Mouse (Mus musculus) sigmoid colon, adult 10 weeks (tissue): ENCODE results near the gene Kctd20. TPM values are rescaled to one million over a fixed set of nuclear protein-coding genes. Genes with fewer than 3 reads are reported as not detected.

Experiments
- polyA plus RNA-seq: library from polyadenylated mRNA; stranded (reverse); fragments of 350-450 nt; fragmentation: Illumina TruSeq; extraction: RNeasy Lipid Tissue Mini Kit (QIAGEN cat#74804); gene quantifications from one replicate; pipeline ENCODE4 v1.2.3, GENCODE M21; 2014; ENCODE audit warnings: low read depth, low replicate concordance

The Kctd20 gene
- polyA plus RNA-seq: 40.3 TPM

DNA sequence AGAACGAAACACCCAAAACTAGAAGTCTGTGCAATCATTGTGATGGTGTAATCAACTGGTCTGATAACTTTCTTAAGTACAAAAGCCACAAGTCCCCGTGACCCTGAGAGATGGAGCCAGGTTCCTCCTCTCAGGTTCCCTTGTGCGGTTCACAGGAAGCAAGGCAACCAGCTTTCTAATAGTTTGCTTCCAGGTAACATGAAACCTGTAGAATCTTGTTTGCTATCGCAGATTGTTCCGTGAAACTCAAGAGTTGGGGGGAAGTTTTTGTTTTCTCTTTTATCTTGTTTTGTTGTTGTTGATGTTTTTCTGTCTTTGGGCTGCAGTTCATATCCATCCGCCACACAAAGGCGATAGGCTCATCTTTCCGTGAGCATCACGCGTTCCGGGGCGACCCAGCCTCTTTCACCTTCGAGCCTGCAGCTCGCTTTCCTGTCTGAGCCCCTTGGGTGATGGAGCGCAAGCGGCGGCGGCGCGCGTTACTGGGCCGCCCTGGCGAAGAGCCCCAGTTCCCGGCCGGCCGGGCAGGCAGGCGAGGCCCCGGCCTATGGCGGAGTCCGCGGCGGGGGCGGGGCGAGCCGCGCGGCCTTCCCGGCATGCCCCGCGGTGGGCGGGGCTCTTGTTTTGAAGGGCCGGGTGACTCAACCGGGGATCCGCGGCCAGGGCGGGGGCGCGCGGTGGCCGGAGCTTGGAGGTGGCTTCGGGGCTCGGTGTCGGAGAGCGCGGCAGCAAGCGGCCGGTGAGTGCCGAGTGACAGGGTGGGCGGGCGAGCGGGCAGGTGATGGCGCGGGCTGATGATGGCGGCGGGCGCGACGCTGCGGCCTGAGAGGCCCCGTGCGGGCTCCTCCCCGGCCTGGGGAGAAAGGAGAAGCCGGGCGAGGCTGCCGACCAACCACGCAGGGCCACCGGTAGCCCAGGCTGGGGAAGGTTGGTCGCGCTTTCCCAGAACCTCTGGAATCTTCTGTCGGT lies at the start of gene Kctd20:
TSS of gene Kctd20 (plus strand) at position 120 of the 969 bp plus-strand sequence.

DNA sequence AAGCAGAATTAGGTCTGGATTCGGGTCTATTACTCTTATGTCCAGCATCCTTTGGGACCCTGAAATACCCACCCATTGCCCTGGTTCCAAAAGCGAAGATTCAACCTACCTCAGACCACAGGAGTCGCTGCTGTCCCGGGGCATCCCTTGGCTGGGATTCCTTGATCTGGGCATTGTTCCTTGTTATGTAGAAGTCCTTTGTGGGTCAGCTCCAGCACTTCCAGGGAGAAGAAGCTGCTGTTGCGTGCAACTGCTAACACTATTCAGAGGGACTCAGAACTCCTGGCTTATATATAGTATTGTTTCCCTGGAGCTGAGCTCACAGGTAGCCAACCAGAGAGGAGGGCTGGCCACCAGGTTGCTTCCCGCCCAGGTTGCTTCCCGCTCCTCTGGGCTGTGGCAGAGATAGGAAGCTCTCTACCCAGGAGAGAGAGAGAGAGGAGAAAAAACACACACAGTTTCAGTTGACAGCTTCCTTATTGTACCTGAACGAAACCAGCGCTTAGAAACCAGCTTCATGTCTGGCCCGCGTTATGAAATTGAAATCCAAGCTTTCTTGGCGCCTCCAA lies 36.6 kb upstream of the Kctd20 start, which contains the start of gene 4930539E08Rik:
TSS of gene 4930539E08Rik (minus strand) at position 265 of the 569 bp plus-strand sequence.

DNA sequence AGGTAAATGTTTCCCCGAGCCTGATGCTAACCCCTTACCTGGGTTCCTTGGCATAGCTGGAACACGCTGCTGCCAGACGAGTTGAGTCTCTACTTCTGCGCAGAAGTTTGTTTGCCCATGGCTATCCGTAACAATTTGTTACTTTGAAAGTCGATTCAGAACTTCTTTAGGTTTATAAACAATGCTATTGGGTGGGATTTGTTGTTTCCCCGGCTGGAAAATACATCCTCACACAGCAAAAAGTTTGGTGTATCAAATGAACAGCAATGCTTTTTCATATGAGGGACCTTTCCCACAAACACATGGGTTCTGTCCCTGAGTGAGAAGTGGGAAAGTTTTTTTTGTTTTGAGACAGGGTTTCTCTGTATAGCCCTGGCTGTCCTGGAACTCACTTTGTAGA lies 8.0 kb upstream of the Kctd20 start, which contains the start of gene Pxt1:
TSS of gene Pxt1 (minus strand) at position 101 of the 400 bp plus-strand sequence.

DNA sequence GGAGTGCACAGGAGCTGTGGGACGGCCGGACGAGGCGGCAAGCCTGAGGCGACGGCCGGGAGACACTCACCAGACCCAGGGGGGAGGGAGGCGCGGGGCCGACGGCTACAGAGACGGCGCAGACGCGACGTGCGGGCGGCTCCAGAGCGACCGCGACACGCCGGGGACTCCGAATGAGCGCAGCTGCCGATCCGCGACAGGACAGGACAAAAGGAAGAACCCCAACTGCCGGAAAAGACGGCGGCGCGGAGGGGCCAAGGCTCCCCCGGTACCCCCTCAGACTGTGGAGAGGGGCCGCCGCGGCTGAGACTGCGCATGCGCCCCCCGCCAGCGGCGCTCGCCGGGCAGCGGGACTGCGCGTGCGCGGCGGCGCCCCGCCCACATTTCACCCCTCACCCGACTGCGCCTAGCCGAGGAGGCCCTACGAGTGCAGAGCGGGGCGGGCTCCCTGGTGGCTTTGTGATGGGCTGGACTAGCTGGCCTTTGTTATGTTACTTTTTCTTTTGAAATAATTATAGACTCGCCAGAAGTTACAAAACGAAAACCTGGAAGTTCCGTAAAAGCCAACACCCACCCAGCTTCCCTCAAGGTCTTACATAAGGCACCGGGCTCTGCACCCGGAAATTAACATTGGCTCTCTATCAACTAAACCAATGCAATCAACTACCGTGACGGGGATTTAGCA lies 56.0 kb downstream of the Kctd20 start, which contains the start of gene Stk38:
TSS of gene Stk38 (minus strand) at position 355 of the 685 bp plus-strand sequence.

Other genes starting within 250 kb of the Kctd20 start
- gene AC170998.1, start 225.9 kb upstream of the Kctd20 start, polyA plus RNA-seq: 7.2 TPM
- gene Mapk13, start 182.7 kb upstream of the Kctd20 start, polyA plus RNA-seq: 8.5 TPM
- 65.9 TPM for gene Brpf3, start 150.9 kb upstream of the Kctd20 start, polyA plus RNA-seq
- 0.82 TPM for gene Pnpla1, start 93.5 kb upstream of the Kctd20 start, polyA plus RNA-seq
- 53.6 TPM for gene 4930539E08Rik, start 36.6 kb upstream of the Kctd20 start, polyA plus RNA-seq
- gene Pxt1, start 8.1 kb upstream of the Kctd20 start, polyA plus RNA-seq: not detected
- gene Stk38, start 56.0 kb downstream of the Kctd20 start, polyA plus RNA-seq: 206 TPM
- 525 TPM for gene Srsf3, start 80.7 kb downstream of the Kctd20 start, polyA plus RNA-seq
- gene Cdkn1a, start 139.0 kb downstream of the Kctd20 start, polyA plus RNA-seq: 148 TPM
- gene Rab44, start 162.2 kb downstream of the Kctd20 start, polyA plus RNA-seq: not detected